Mouse (Mus musculus) naive thymus-derived CD4-positive, alpha-beta T cell, adult 5 months (primary cell): ENCODE results near the gene Dennd2c. TPM values are rescaled to one million over a fixed set of nuclear protein-coding genes. Genes with fewer than 3 reads are reported as not detected.

Experiments
- polyA plus RNA-seq: library from polyadenylated mRNA; unstranded; fragments of 100-300 nt; shearing (Covaris generic); gene quantifications from one replicate; pipeline ENCODE4 v1.2.1, GENCODE M21; 2017

Gene Dennd2c
- polyA plus RNA-seq: 4.5 TPM

DNA sequence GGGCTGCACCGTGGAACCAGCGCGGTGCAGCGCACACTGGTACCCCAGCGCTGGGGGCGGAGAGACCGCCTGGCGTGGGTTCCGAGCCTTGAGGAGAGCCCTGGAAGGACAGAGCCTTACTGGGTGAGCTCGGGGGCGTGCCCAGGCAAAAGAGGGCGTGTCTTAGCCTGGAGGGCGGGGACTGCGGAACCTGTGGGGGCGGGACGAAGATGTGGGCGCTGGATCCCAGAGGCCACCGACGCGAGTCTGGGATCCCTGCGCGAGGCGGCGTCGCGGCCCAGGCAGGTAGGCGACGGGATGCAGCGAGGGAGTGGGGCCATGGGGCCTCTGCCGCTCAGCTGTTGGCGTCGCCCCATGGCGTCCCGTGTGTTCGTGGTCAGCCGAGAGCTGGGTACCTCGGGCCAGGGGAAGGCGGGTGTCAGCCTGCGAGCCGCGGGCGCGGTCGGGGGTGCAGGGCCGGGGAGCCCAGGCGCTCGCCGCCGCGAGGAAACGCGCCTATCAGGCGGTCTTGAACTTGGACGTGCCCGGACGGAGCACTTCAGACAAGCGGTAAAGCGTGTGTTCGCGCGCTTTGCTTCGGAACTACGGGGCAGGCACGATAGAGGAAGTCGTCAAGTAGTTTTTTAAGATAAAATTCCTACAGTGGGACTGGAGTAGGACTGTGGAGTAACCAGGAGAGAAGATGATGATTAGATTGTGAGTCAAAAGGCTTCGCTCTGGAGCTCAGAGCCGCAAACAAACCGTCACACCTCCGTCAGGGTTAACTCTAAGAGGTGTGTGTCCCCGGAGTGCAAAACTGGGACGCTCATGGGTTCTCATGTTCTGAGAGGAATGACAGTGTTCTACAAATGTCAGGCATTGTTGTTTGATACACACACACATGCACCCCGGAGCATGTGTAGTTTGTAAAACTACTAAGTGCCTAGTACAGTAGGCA, at the start of gene Dennd2c:
Gene Dennd2c, plus strand, starts transcription at position 151 of the 937 bp plus-strand sequence.

DNA sequence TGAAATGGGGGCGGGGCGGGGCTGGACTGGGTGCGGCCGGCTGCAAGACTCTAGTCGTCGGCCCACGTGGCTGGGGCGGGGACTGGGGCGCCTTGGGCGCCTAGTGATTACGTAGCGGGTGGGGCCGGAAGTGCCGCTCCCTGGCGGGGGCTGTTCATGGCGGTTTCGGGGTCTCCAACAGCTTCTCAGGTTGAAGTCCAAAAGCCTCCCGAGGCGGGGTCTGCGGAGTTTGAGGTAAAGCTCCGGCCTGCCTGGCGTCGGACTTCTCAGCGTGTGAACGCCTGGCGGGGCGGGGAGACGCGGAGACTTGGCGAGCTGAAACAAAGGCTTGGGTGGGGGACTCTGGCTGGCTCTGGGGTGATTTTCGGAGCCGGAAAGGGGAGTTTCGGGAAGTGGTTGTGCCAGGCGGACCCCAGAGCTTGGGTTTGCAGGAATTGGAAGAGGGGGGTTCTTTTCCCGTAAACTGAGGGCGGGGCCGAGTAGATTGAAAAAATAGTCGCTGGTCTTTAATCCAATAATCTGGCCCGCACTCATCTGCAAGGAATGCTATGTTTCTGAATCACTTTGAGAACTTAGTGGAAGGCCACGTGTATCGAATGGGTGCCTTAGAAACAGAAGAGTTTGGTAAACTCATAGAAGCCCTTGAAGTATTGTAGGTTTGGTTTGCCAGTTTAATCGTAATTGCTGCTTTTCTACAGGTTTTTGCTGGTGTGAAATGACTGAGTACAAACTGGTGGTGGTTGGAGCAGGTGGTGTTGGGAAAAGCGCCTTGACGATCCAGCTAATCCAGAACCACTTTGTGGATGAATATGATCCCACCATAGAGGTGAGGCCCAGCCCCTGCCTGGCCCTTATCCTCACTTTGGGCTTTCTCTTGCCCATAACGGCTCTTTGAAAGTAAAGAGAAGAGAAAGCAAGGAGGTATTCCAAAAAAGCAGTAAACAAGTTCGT, 43.9 kb upstream of the Dennd2c start, which contains the start of gene Nras:
Gene Nras, plus strand, starts transcription at position 79 of the 951 bp plus-strand sequence.

DNA sequence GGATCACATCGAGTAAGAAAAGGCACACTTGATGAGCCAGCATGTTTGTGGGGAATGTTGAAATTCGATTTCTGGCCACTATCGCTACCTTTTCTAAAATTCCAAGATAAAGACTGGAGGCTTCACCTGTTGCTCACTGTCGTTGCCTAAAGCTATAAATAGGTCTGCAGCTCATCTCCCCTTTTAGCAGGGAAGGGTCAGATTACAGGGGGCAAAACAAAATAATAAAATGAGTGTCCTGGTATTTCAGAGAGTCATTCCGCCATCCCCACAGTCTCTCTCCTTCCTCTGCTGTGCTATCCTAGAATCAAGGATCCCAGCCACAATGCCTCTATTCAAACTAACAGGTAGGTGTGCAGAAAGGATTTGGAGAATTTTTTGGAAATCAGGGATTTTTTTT, 28.6 kb upstream of the Dennd2c start, which contains the start of gene Ampd1:
Gene Ampd1, plus strand, starts transcription at position 244 of the 400 bp plus-strand sequence.

DNA sequence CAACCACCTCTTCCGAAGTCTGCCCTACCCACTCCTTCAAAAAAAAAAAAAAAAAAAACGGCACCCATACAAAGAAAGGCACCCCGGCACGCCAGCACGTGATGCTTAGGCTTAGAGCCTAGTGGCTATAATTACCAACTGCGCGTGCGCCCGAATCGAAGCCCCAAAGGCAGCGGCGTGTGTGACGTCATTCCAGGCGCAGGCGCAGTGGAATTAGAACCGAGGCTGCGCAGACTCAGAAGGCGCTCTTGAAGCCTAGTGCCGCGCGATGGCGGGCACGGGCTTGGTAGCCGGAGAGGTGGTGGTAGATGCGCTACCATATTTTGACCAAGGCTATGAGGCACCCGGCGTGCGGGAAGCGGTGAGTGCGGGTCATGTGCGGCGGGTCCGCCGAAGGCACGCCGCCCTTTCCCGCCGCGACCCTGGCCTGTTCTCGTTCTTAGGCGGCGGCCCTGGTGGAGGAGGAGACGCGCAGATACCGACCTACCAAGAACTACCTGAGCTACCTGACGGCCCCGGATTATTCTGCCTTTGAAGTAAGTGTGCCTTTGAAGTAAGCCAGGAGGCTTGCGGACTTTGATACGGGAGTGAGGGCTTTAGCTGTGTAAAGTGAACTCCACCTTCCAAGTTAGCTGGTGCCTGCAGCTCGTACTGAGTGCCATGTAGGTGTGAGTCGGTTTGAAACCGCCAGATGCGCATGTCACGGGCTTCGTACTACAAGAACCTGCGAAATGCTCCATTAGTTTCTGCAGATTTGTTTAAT, 69.3 kb downstream of the Dennd2c start, which contains the start of gene Bcas2:
Gene Bcas2, plus strand, starts transcription at position 151 of the 763 bp plus-strand sequence.

Other genes starting within 250 kb of the Dennd2c start
- not detected for gene Sycp1, start 166.5 kb upstream of the Dennd2c start, polyA plus RNA-seq
- not detected for gene Nr1h5, start 138.5 kb upstream of the Dennd2c start, polyA plus RNA-seq
- gene Sike1, start 106.9 kb upstream of the Dennd2c start, polyA plus RNA-seq: 93.7 TPM
- 487 TPM for gene Csde1, start 82.2 kb upstream of the Dennd2c start, polyA plus RNA-seq
- 58.2 TPM for gene Nras, start 44.3 kb upstream of the Dennd2c start, polyA plus RNA-seq
- 22.5 TPM for gene Ampd1, start 28.6 kb upstream of the Dennd2c start, polyA plus RNA-seq
- gene Bcas2, start 69.1 kb downstream of the Dennd2c start, polyA plus RNA-seq: 150 TPM
- gene Trim33, start 176.7 kb downstream of the Dennd2c start, polyA plus RNA-seq: 24.9 TPM